Mouse (Mus musculus): ENCODE data around the gene Six1. TPM values are rescaled to one million over a fixed set of nuclear protein-coding genes. Genes with fewer than 3 reads are reported as not detected.
A peak's percentile ranks its signal among the peaks of the same experiment; 100 is the strongest.
"Not testable (repeated sequence)": the region's sequence is repeated elsewhere in the genome, so short reads cannot be mapped to it uniquely, and the experiment has no call there.

The Six1 gene
- polyA plus RNA-seq, 1 experiment from 2014 or later, result 2.0 TPM

DNA sequence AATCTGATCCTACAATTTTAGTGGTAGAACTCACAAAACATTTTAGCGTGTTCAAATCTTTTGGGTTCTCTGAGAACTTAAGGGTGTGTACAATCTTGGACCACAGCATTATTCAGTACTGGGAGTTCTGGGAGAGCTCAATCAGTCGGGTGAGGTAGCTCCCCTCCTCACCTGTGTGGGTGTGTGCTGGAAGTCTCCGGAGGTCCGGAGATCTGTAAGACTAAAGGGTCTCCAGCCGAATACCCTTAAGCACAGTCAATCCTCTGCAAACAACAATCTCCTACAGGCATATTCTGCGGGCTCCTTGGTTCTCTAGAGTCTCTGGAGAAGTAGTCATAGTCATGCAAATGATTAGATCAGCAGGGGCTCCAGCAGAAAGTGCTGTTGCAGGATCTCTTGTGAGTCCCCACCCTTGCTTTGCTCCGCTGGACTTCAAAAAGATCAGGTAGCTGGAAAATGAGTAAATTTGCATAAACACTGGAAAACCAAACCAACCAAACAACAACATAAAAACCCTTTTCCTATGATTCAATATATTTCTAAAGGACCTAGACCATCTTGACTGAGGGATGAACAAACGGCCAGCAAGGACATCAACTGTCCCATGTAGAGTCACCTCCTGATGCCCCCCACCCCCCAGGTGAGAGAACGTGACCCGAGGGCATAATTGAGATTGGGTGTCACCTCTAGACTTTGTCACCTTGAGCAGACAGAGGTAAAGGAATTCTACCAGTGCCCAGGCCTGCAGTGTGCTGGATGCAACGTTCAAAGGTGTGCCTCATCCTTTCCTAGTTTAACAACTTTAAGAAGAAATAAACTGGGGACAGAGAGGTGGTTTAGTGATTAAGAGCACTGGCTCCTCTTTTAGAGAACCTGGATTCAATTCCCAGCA, 32.3 kb upstream of the Six1 start:
- H3K27me3 ChIP-seq (replicated peaks; ENCODE audit: control insufficient read depth, insufficient read depth, low read length), result no peaks in the 10 kb centered on the region
- no peaks in the 10 kb centered on the region for H3K9me3 ChIP-seq (ENCODE audit: control insufficient read depth, low read length)
- no peaks in the 10 kb centered on the region for H3K36me3 ChIP-seq (ENCODE audit: control insufficient read depth, insufficient read depth, low read length)
- H3K27ac ChIP-seq (ENCODE audit: low read depth, low read length), result no peak overlapping the region
- no peak overlapping the region for H3K4me3 ChIP-seq (ENCODE audit: low read depth, low read length)
- DNase-seq (ENCODE audit: low spot score), result no peak
- no peak overlapping the region for H3K4me2 ChIP-seq
- H3K9ac ChIP-seq (ENCODE audit: low read depth, low read length), result no peak overlapping the region
- WGBS, result 33% methylated on average over 11 of the region's 11 CpGs
- ATAC-seq (replicated peaks; ENCODE audit: low FRiP score), result no peak
- no peaks in the 10 kb centered on the region for H3K4me1 ChIP-seq (replicated peaks; ENCODE audit: control insufficient read depth, insufficient read depth, low read length)

DNA sequence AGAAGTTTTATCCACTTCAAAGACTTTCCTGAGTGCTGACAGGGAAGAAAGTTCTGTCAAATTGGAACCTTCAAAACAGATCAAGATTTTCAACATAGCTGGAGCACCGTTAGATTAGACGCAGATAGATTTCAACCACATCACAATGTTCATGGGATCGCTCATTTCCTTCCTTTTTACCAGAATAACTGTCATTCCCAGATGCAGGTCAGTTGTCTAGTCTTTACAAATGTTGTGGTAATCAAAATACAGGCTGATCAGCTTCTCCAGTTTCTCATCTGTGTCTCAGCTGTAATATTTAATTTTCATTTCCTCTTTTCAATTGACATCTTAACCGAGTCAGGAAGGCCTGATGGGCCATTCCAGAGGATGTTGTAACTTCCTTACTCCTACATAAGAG, 30.1 kb upstream of the Six1 start:
- WGBS, result 65% methylated on average over 4 of the region's 4 CpGs
- no peak overlapping the region for H3K9ac ChIP-seq (ENCODE audit: low read depth, low read length)

DNA sequence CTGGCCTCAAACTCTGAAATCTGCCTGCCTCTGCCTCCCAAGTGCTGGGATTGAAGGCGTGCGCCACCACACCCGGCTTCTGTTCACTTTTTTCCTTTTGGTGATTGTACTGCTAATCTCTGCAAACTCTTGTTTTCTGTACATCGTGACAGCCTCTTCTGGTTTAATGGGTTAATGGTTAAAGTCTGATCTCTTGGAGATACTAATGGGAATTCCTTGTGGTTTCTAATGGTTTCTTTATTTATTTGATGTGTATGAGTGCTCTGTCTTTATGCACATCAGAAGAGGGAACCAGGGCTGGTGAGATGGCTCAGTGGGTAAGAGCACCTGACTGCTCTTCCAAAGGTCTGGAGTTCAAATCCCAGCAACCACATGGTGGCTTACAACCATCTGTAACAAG, 28.1 kb upstream of the Six1 start:
- not testable (repeated sequence) for ATAC-seq (replicated peaks; ENCODE audit: low FRiP score); H3K27me3 ChIP-seq (replicated peaks; ENCODE audit: control insufficient read depth, insufficient read depth, low read length); H3K4me2 ChIP-seq; H3K36me3 ChIP-seq (ENCODE audit: control insufficient read depth, insufficient read depth, low read length); H3K9me3 ChIP-seq (ENCODE audit: control insufficient read depth, low read length); H3K4me1 ChIP-seq (replicated peaks; ENCODE audit: control insufficient read depth, insufficient read depth, low read length); DNase-seq (ENCODE audit: low spot score); H3K27ac ChIP-seq (ENCODE audit: low read depth, low read length); H3K9ac ChIP-seq (ENCODE audit: low read depth, low read length); H3K4me3 ChIP-seq (ENCODE audit: low read depth, low read length)
- WGBS, result 81% methylated on average over 4 of the region's 4 CpGs

More for the DNA sequence above, 30.1 kb upstream of the Six1 start:
- H3K27me3 ChIP-seq (replicated peaks; ENCODE audit: control insufficient read depth, insufficient read depth, low read length), result no peaks in the 10 kb centered on the region
- H3K4me2 ChIP-seq, result no peak overlapping the region
- no peak overlapping the region for H3K27ac ChIP-seq (ENCODE audit: low read depth, low read length)
- no peak overlapping the region for H3K4me3 ChIP-seq (ENCODE audit: low read depth, low read length)
- ATAC-seq (replicated peaks; ENCODE audit: low FRiP score), result no peak
- no peaks in the 10 kb centered on the region for H3K9me3 ChIP-seq (ENCODE audit: control insufficient read depth, low read length)
- DNase-seq (ENCODE audit: low spot score), result no peak
- H3K4me1 ChIP-seq (replicated peaks; ENCODE audit: control insufficient read depth, insufficient read depth, low read length), result no peaks in the 10 kb centered on the region
- H3K36me3 ChIP-seq (ENCODE audit: control insufficient read depth, insufficient read depth, low read length), result no peaks in the 10 kb centered on the region

DNA sequence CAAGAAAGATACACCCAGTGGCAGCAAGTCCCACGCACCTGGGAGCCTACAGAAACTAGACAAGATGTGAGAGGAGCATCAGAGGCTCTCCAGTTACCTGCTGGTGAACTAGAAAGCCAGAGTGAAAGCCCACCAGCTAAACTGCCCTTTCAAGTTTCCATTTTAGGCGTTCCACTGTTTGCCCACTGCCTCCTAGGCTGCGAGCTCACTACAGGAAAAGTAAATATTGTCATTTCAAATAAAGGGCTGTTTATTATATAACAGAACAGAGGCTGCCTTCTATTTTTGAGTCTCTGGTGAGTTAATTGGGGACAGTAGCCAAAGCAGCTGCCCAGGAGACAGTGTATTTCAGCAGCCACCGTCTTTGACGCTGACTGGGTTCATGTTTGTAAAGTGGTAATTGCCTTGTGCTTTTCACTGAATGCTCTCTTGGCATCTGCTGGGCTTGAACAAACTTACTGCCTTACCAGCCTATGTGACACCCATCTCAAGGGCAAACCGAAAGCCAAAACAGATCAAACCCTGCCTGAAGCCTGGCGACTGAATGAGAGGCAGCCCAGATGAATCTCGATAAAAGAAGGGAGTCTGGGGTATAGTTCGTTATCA, 7.2 kb upstream of the Six1 start:
- Histone ChIP-seq H3K4me1 (replicated peaks; ENCODE audit: control insufficient read depth, insufficient read depth, low read length) (no peaks in the 10 kb centered on the region), H3K27ac (ENCODE audit: low read depth, low read length) (no peak overlapping the region), H3K36me3 (ENCODE audit: control insufficient read depth, insufficient read depth, low read length) (no peaks in the 10 kb centered on the region), H3K4me3 (ENCODE audit: low read depth, low read length) (no peak overlapping the region), H3K9me3 (ENCODE audit: control insufficient read depth, low read length) (no peaks in the 10 kb centered on the region), H3K4me2 (no peak overlapping the region), H3K9ac (ENCODE audit: low read depth, low read length) (no peak overlapping the region), H3K27me3 (replicated peaks; ENCODE audit: control insufficient read depth, insufficient read depth, low read length) (peaks cover 9% of the 10 kb centered on the region; the same call in 1 of the 2 replicates)
- no peak for DNase-seq (ENCODE audit: low spot score)
- no peak for ATAC-seq (replicated peaks; ENCODE audit: low FRiP score)
- 55% methylated on average over 9 of the region's 9 CpGs for WGBS

DNA sequence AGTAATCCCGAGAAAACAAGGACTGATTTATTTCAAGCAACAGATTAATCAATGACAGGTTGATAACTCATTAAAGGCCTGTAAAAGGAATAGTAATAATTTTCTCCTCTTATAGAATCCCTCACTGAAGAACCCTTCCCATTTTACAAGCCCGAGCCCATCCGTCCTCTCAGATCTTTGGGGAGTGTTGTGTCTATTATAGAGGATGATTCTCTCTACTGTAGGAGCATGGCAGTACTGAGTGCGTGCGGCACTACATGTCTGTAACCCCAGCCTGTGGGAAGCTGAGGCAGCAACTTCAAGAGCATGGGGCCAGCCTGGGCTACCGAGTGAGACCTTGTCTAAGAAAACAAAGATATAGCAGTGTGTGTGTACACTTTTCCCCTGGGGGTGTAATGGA, 3.8 kb upstream of the Six1 start:
- ATAC-seq (replicated peaks; ENCODE audit: low FRiP score) (no peak), DNase-seq (ENCODE audit: low spot score) (no peak)
- Histone ChIP-seq H3K4me1 (replicated peaks; ENCODE audit: control insufficient read depth, insufficient read depth, low read length) (peaks cover 2% of the 10 kb centered on the region; the same call in 1 of the 2 replicates), H3K9ac (ENCODE audit: low read depth, low read length) (no peak overlapping the region), H3K9me3 (ENCODE audit: control insufficient read depth, low read length) (no peaks in the 10 kb centered on the region), H3K36me3 (ENCODE audit: control insufficient read depth, insufficient read depth, low read length) (no peaks in the 10 kb centered on the region), H3K27ac (ENCODE audit: low read depth, low read length) (no peak overlapping the region), H3K27me3 (replicated peaks; ENCODE audit: control insufficient read depth, insufficient read depth, low read length) (peaks cover 41% of the 10 kb centered on the region), H3K4me2 (no peak overlapping the region), H3K4me3 (ENCODE audit: low read depth, low read length) (no peak overlapping the region)
- 81% methylated on average over 6 of the region's 6 CpGs for whole genome bisulfite sequencing

DNA sequence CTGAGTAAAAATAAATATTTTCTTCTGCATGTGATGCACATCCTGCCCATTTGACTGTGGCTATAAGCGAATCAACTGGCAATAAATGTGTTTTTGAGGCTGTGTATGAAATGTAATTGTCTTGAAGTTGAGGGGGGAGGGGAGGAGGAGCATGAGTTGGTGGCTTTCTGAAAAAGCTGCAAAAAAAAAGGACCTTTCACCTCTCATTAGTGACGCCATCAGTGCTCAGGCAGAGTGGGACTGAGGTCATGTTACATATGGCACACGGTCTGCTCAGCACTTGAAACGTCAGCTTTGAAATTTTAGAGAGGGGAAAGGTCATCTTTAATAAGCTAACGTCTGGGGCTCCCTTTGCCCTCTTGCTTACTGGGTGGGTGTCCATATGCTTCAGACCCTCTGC, 1.8 kb upstream of the Six1 start:
- 24% methylated on average over 5 of the region's 5 CpGs for WGBS
- DNase-seq (ENCODE audit: low spot score), result no peak
- H3K4me3 ChIP-seq (ENCODE audit: low read depth, low read length), result no peak overlapping the region
- no peaks in the 10 kb centered on the region for H3K36me3 ChIP-seq (ENCODE audit: control insufficient read depth, insufficient read depth, low read length)
- H3K27ac ChIP-seq (ENCODE audit: low read depth, low read length), result no peak overlapping the region
- no peak for ATAC-seq (replicated peaks; ENCODE audit: low FRiP score)
- peaks cover 2% of the 10 kb centered on the region; the same call in 1 of the 2 replicates for H3K4me1 ChIP-seq (replicated peaks; ENCODE audit: control insufficient read depth, insufficient read depth, low read length)
- no peaks in the 10 kb centered on the region for H3K9me3 ChIP-seq (ENCODE audit: control insufficient read depth, low read length)
- peaks cover 58% of the 10 kb centered on the region for H3K27me3 ChIP-seq (replicated peaks; ENCODE audit: control insufficient read depth, insufficient read depth, low read length)
- no peak overlapping the region for H3K4me2 ChIP-seq
- H3K9ac ChIP-seq (ENCODE audit: low read depth, low read length), result no peak overlapping the region

DNA sequence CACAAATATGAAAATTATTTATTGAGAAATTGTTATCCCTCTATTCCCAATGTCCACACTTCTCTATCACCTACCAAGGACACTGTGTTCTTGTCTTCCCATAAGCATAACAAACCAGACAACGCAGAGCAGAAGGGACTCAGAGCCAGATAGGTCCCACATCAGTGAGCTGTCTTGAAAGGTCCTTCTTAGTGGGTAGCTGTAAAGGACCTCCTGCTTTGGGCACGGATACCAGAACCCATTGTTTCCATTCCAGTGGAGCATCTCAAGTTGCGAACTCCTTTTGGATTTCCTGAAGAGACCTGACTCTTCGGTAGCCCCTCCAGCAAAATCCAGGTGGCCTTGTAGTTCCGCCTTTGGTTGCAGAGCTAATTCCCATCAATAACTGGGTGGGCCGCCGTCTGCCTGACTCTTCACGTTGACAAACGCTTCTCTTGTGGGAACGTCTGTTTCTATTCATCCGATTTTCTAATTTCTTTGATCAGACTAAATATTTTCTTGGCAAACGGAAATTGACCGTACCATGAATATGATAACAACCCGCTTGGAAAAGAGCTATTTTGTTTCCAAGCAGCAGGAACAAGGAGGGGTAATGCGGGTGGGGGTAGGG, 994 bp upstream of the Six1 start:
- peaks cover 65% of the 10 kb centered on the region for H3K27me3 ChIP-seq (replicated peaks; ENCODE audit: control insufficient read depth, insufficient read depth, low read length)
- H3K4me2 ChIP-seq, result peak overlapping the region; percentile 65
- no peak overlapping the region for H3K27ac ChIP-seq (ENCODE audit: low read depth, low read length)
- H3K9ac ChIP-seq (ENCODE audit: low read depth, low read length), result no peak overlapping the region
- peaks cover 2% of the 10 kb centered on the region; the same call in 1 of the 2 replicates for H3K4me1 ChIP-seq (replicated peaks; ENCODE audit: control insufficient read depth, insufficient read depth, low read length)
- WGBS, result 22% methylated on average over 15 of the region's 15 CpGs
- peak overlapping the region; percentile 42 for H3K4me3 ChIP-seq (ENCODE audit: low read depth, low read length)
- no peak for ATAC-seq (replicated peaks; ENCODE audit: low FRiP score)
- no peak for DNase-seq (ENCODE audit: low spot score)
- H3K36me3 ChIP-seq (ENCODE audit: control insufficient read depth, insufficient read depth, low read length), result no peaks in the 10 kb centered on the region
- H3K9me3 ChIP-seq (ENCODE audit: control insufficient read depth, low read length), result no peaks in the 10 kb centered on the region

DNA sequence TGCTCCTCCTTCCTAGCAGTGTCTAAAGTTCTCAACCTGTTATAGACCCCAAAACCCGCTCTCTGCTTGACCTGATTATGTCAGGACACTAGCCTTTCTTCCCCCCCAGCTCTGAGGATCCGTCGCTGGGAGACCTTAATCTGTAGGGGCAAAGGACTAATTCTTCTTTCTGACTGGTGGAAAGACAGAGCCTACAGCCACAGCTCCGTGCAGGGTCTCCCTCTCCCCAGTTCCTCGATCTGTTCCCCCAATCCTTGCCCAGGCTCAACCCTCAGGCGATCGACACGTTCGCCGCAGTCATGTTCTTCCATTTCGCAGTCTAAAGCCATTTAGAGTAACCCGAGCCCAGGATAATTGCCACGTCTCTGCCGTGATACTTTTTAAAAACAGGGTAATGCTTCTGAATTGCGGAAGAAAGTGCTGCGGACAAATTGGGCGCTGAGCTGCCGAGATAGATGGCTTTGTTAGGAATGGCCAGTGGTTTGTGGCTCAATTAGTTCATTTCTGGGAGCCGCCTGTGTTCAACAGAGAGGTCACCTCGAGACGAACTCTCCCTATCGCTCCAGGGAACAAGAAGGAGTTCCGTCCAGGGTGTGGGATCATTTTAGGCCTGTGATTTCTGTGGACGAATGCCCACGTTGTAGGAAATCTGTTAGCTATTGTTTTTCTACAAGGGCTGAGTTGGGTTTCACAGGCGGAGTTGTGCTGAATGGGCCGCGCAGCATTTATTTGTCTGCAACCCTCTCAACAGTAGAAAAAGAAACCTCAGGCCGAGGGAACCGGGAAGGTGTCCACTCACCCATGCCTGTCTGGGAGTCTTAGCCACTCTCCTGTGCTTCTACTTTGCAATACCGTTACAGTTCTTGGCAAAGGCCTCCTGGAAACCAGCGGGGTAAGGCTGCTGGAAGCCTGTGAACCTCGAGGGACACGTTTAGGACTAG, 766 bp downstream of the Six1 start:
- Histone ChIP-seq H3K36me3 (ENCODE audit: control insufficient read depth, insufficient read depth, low read length) (no peaks in the 10 kb centered on the region), H3K9ac (ENCODE audit: low read depth, low read length) (no peak overlapping the region), H3K4me1 (replicated peaks; ENCODE audit: control insufficient read depth, insufficient read depth, low read length) (peaks cover 2% of the 10 kb centered on the region; the same call in 1 of the 2 replicates), H3K27me3 (replicated peaks; ENCODE audit: control insufficient read depth, insufficient read depth, low read length) (peaks cover 83% of the 10 kb centered on the region), H3K27ac (ENCODE audit: low read depth, low read length) (no peak overlapping the region), H3K9me3 (ENCODE audit: control insufficient read depth, low read length) (no peaks in the 10 kb centered on the region), H3K4me2 (peak overlapping the region; percentile 65), H3K4me3 (ENCODE audit: low read depth, low read length) (peak overlapping the region; percentile 42)
- no peak for ATAC-seq (replicated peaks; ENCODE audit: low FRiP score)
- no peak for DNase-seq (ENCODE audit: low spot score)
- 3% methylated on average over 34 of the region's 34 CpGs for WGBS
